Mouse (Mus musculus) liver, embryonic 12.5 days (tissue): Measurements from ENCODE around the gene 0610040J01Rik. TPM values are rescaled to one million over a fixed set of nuclear protein-coding genes. Genes with fewer than 3 reads are reported as not detected.
A peak's percentile ranks its signal among the peaks of the same experiment; 100 is the strongest.

Experiments
- ATAC-seq: fragments of 200-750 bp; cut with Nextera tagmentation; 2 replicates; pipeline ENCODE4 v1.8.0; 2017; ENCODE audit warnings: moderate number of reproducible peaks, mild to moderate bottlenecking, moderate library complexity
- H3K27ac ChIP-seq: fragments of 300-500 bp; sonication (generic); 2 replicates; pipeline ENCODE4 v1.5.1; 2016; ENCODE audit warnings: mild to moderate bottlenecking
- H3K27me3 ChIP-seq: fragments of 300-500 bp; sonication (generic); replicated peaks from 2 replicates; pipeline ENCODE4 v1.6.1; 2016; ENCODE audit warnings: mild to moderate bottlenecking, moderate library complexity
- H3K36me3 ChIP-seq: fragments of 300-500 bp; sonication (generic); 2 replicates; pipeline ENCODE4 v1.6.1; 2016; ENCODE audit warnings: mild to moderate bottlenecking, moderate library complexity
- H3K4me1 ChIP-seq: fragments of 300-500 bp; sonication (generic); 2 replicates; pipeline ENCODE4 v1.6.1; 2016
- H3K4me2 ChIP-seq: fragments of 300-500 bp; sonication (generic); 2 replicates; pipeline ENCODE4 v1.6.1; 2016; ENCODE audit warnings: mild to moderate bottlenecking, moderate library complexity
- H3K4me3 ChIP-seq: fragments of 300-500 bp; sonication (generic); 2 replicates; pipeline ENCODE4 v1.5.1; 2016; ENCODE audit warnings: mild to moderate bottlenecking, moderate library complexity
- H3K9ac ChIP-seq: fragments of 300-500 bp; sonication (generic); 2 replicates; pipeline ENCODE4 v1.6.1; 2016; ENCODE audit warnings: mild to moderate bottlenecking, moderate library complexity
- H3K9me3 ChIP-seq: fragments of 300-500 bp; sonication (generic); replicated peaks from 2 replicates; pipeline ENCODE4 v1.6.1; 2016; ENCODE audit warnings: mild to moderate bottlenecking, moderate library complexity
- WGBS: fragments of 180-500 bp; shearing (Covaris S2); methylation state at CpG from one replicate; pipeline ENCODE4 v1.1.7; 2016; ENCODE audit not compliant: insufficient replicate concordance; 5-methylcytosine and 5-hydroxymethylcytosine counted together
- polyA plus RNA-seq: library from polyadenylated mRNA; unstranded; fragments of >200 nt; fragmentation: Nextera tagmentation; extraction: Ambion mirVana; gene quantifications from 2 replicates; pipeline ENCODE4 v1.2.1, GENCODE M21; 2016

0610040J01Rik gene
- 13.5 and 16.2 TPM in 2 replicates for polyA plus RNA-seq

DNA sequence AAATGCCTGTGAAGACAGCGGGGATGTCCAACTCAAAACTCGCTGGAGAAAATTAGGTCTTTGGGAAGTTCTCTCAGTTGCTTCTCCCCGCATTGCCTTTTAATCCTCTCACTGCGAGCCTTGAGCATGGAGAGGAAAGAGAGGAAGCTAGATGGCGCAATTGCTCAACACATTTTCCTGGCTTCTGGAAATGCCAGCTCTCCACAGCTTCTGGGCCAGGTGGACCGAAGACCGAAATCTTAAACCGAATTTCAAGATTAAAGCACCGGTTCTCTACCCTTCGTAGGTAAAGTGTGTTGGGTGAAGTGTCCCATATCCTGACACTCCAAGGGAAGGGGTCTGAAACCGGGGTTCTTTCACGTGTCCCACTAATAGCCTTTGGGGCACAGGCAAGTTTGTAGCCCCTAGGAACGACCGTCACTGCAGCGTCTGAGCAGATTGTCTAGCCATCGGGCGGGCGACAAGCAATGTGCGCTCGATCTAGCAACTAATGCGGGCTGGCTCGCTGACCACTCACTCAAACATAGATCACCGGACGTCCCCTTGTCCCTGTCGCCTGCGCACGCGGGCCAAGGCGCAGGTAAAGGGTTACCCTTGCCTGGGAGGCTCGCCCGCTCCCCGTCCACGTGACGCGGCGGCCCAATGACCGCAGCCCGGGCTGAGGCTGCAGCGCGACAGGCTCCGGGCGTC is at the start of gene 0610040J01Rik:
Gene 0610040J01Rik, plus strand, starts transcription at position 545 of the 690 bp plus-strand sequence.
- H3K27me3 ChIP-seq: peaks cover 33% of the 10 kb centered on the region
- no peaks in the 10 kb centered on the region for H3K36me3 ChIP-seq
- peak within 1 kb of the TSS; percentile 55 for H3K9ac ChIP-seq
- ATAC-seq: peak; percentile 80
- H3K9me3 ChIP-seq: no peaks in the 10 kb centered on the region
- peak within 1 kb of the TSS; percentile 42; the same call in 1 of the 2 replicates for H3K27ac ChIP-seq
- peak within 1 kb of the TSS; percentile 77 for H3K4me2 ChIP-seq
- 3% methylated on average over 41 of the region's 42 CpGs for WGBS
- peak within 1 kb of the TSS; percentile 57 for H3K4me3 ChIP-seq
- peaks cover 6% of the 10 kb centered on the region; the same call in 1 of the 2 replicates for H3K4me1 ChIP-seq

DNA sequence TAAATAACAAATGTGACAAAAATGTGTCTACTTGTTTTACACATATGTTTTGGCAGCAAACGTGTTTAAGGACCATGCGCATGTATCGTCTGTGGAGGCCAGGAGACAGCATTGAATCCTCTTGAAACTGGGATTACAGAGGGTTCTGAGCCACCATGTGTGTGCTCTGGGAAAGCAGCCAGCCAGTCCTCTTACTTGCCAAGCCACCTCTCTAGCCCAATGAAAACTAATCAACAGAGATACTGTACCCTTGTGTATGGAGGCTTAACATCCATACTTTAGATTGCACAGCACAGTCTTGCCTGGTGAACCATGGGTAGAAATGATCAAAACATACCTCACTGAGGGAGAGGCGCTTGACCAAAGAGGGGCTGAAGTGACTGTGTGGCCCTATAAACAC is 46.3 kb upstream of the 0610040J01Rik start:
- no peaks in the 10 kb centered on the region for H3K9me3 ChIP-seq
- no peak for ATAC-seq
- no peak overlapping the region for H3K9ac ChIP-seq
- H3K4me1 ChIP-seq: no peaks in the 10 kb centered on the region
- WGBS: 80% methylated on average over 4 of the region's 4 CpGs
- H3K27ac ChIP-seq: no peak overlapping the region
- no peak overlapping the region for H3K4me2 ChIP-seq
- no peaks in the 10 kb centered on the region for H3K36me3 ChIP-seq
- H3K27me3 ChIP-seq: no peaks in the 10 kb centered on the region
- no peak overlapping the region for H3K4me3 ChIP-seq

DNA sequence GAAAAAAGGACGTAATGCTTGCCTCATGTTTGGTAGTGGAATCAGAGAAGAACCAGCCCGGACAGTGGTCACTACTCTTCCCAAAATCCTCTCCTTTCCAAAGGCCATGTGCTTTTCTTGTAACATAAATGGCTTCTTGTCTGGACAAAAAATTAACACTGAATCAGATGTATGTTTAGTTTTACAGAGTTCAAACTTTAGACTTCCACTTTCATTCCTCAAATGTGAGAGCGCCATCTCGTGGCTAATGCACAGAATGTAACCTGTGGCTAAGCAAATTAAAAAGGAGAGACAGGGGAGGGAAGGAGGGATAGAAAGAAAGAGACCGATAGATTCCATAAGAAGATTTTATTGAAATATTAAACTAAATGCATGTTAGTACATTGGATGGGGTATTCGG is 45.4 kb upstream of the 0610040J01Rik start:
- Histone ChIP-seq H3K4me2 (no peak overlapping the region), H3K27me3 (no peaks in the 10 kb centered on the region), H3K27ac (no peak overlapping the region), H3K36me3 (no peaks in the 10 kb centered on the region), H3K4me1 (no peaks in the 10 kb centered on the region), H3K9me3 (no peaks in the 10 kb centered on the region), H3K4me3 (no peak overlapping the region), H3K9ac (no peak overlapping the region)
- ATAC-seq: no peak
- 34% methylated on average over 6 of the region's 6 CpGs for WGBS

DNA sequence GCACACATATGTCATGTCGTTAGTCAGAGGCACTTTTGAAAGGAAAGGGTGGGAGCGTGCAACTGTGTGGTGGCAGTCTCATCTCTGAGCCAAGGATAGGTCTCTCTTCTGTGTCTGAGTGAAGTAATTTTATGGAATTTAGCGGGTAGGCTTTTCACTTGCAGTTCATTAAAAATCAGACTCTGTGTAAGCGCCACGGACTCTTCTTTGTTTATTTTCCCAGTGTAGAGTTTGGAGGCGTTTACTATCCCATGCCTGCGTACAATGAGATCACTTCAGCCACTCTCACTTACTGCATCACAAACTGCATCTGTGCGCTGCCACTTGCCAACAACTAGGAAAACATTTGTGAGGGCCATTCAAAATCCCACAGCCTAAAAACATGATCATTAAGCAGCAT is 44.7 kb upstream of the 0610040J01Rik start:
- Histone ChIP-seq H3K9me3 (no peaks in the 10 kb centered on the region), H3K4me1 (no peaks in the 10 kb centered on the region), H3K36me3 (no peaks in the 10 kb centered on the region), H3K9ac (no peak overlapping the region), H3K4me3 (no peak overlapping the region), H3K27ac (no peak overlapping the region), H3K4me2 (no peak overlapping the region), H3K27me3 (no peaks in the 10 kb centered on the region)
- WGBS: 68% methylated on average over 8 of the region's 8 CpGs
- no peak for ATAC-seq

DNA sequence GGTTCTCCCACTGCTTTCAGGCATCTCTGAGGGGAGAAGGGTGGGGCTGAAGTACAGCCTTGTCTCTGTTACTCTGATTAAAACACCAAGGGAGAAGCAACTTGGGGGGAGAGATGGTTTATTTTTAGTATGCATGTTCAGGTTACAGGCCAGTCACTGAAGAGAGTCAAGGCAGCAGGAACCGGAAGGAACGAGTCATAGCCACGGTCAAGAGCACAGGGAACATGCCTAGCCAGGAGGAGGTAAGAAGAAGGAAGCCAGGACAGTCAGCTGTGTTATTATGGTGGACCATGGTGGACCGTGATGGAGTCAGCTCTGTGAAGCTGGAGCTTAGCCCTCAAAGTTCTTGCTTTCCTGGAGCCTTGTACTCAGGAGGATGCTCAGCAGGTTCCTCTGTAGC is 43.9 kb upstream of the 0610040J01Rik start:
- no peak overlapping the region for H3K27ac ChIP-seq
- H3K36me3 ChIP-seq: no peaks in the 10 kb centered on the region
- no peak for ATAC-seq
- no peak overlapping the region for H3K4me2 ChIP-seq
- no peak overlapping the region for H3K9ac ChIP-seq
- no peaks in the 10 kb centered on the region for H3K4me1 ChIP-seq
- WGBS: 52% methylated on average over 4 of the region's 4 CpGs
- no peak overlapping the region for H3K4me3 ChIP-seq
- no peaks in the 10 kb centered on the region for H3K9me3 ChIP-seq
- H3K27me3 ChIP-seq: no peaks in the 10 kb centered on the region

DNA sequence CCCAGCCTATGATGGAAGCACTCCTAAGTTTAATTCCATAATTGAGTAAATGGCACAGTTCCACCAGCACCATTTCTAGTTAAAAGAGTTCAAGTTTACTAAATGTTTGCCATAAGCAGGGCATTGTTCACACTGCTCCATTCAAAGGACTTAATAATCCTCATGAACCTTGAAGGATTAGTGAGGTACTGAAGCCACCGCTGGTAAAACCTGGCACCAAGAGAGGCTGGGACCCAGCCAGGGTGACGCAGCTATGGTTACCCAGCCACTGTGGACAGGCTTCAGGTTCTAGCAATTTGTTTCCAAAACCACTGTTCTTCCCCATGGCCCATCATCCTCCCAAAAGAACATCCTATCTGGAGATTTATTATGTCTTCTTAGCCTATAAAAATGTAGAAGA is 39.2 kb upstream of the 0610040J01Rik start:
- Histone ChIP-seq H3K4me3 (no peak overlapping the region), H3K4me1 (no peaks in the 10 kb centered on the region), H3K27me3 (no peaks in the 10 kb centered on the region), H3K9ac (no peak overlapping the region), H3K9me3 (no peaks in the 10 kb centered on the region), H3K36me3 (no peaks in the 10 kb centered on the region), H3K4me2 (no peak overlapping the region), H3K27ac (no peak overlapping the region)
- 57% methylated on average over 2 of the region's 2 CpGs for WGBS
- ATAC-seq: no peak

DNA sequence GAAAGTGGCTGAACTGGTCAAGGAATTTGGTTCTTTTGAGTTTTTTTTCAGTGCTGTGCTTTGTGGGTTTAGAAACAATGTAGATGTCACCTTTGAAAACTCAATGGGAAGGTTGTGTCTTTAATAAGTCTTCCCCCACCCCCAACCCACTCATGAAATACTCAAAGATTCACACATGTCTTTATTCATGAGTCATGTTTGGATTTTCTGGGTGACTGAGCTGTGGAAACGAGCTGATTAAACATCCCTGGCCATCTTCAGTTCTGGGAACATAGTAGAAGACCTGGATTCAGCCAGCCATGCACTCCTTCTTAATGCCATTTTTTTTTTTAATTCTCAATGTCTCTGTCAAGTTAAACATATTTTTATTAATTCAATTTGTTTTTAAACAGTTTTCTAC is 38.6 kb upstream of the 0610040J01Rik start:
- Histone ChIP-seq H3K4me3 (no peak overlapping the region), H3K9ac (no peak overlapping the region), H3K9me3 (no peaks in the 10 kb centered on the region), H3K4me2 (no peak overlapping the region), H3K36me3 (no peaks in the 10 kb centered on the region), H3K4me1 (no peaks in the 10 kb centered on the region), H3K27ac (no peak overlapping the region), H3K27me3 (no peaks in the 10 kb centered on the region)
- no peak for ATAC-seq
- 37% methylated on average over 1 of the region's 1 CpGs for WGBS

DNA sequence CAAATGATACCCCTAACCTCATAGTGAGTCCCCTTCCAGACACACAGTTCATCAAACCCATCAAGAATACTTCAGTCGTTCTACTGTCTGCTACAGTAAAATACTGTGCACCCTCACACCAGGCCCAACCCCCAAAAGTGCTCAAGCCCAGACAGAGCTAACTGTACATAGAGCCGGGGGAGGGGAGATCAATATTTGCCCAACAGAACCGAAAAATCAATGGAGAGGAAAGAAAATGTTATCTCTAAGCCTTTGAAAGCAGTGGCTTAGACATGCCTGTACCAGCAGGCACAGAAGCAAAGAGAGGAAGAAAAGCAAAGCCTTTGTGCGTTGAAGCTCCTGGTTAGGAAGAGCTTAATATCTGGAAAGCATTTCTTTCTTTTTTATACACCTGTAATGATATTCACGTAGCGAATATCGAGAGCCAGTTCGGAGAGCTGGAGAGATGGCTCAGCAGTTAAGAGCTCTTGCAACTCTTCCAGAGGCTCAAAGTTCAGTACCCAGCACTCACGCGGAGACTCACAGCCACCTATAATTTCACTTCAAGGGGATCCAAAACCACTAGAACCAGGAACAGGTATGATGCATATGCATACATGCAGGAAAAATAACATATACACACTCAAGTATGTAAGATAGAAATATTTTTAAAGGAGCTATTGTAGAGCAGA is 23.9 kb upstream of the 0610040J01Rik start:
- ATAC-seq: peak; percentile 82
- WGBS: 69% methylated on average over 10 of the region's 10 CpGs
- no peak overlapping the region for H3K4me2 ChIP-seq
- no peaks in the 10 kb centered on the region for H3K27me3 ChIP-seq
- H3K36me3 ChIP-seq: no peaks in the 10 kb centered on the region
- no peak overlapping the region for H3K4me3 ChIP-seq
- no peak overlapping the region for H3K27ac ChIP-seq
- H3K4me1 ChIP-seq: no peaks in the 10 kb centered on the region
- no peaks in the 10 kb centered on the region for H3K9me3 ChIP-seq
- no peak overlapping the region for H3K9ac ChIP-seq

DNA sequence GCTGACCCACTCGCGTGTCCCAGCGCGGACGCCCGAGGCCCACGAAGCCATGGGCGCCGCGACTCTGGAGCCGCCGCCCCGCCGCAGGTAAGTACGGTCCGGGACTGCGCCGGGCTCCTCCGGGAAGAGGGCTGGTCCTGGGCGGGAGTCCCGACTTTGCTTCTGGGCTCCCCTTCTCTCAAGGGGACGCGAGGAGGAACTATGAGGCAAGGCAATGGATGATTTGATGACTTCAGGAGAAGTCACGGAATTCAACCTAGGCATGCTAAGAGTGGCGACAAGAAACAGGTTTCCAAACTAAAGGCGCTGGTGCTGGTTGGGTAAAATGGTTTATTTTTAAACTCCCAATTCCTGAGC is 324 bp downstream of the 0610040J01Rik start:
- H3K27ac ChIP-seq: peak overlapping the region; percentile 42; the same call in 1 of the 2 replicates
- ATAC-seq: no peak
- peak overlapping the region; percentile 55 for H3K9ac ChIP-seq
- peak overlapping the region; percentile 77 for H3K4me2 ChIP-seq
- peaks cover 33% of the 10 kb centered on the region for H3K27me3 ChIP-seq
- no peaks in the 10 kb centered on the region for H3K9me3 ChIP-seq
- H3K4me1 ChIP-seq: peaks cover 6% of the 10 kb centered on the region; the same call in 1 of the 2 replicates
- H3K36me3 ChIP-seq: no peaks in the 10 kb centered on the region
- 3% methylated on average over 26 of the region's 26 CpGs for WGBS
- peak overlapping the region; percentile 57 for H3K4me3 ChIP-seq

DNA sequence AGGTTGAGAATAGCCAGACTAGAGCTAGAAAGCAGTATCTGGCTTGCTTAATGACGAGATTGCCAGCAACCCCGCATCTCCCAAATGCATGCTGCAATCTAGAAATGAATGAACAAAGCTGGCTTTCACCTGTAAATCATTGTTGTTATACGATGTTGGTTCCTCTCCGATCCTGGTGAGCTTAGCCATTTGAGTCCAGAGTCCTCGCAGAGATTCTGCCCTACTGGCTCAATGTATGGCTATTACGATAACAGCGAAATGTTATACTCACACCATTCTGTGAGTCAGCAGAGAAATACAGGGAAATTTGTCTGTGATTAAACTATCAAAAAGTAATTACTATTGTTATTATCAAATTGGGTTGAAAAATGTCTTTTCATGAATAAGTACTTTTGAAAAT is 4.5 kb downstream of the 0610040J01Rik start:
- H3K4me2 ChIP-seq: no peak overlapping the region
- peaks cover 25% of the 10 kb centered on the region for H3K4me1 ChIP-seq
- H3K27me3 ChIP-seq: peaks cover 25% of the 10 kb centered on the region
- no peak overlapping the region for H3K27ac ChIP-seq
- no peak overlapping the region for H3K9ac ChIP-seq
- H3K36me3 ChIP-seq: no peaks in the 10 kb centered on the region
- ATAC-seq: no peak
- H3K4me3 ChIP-seq: no peak overlapping the region
- H3K9me3 ChIP-seq: no peaks in the 10 kb centered on the region
- 80% methylated on average over 7 of the region's 7 CpGs for WGBS

DNA sequence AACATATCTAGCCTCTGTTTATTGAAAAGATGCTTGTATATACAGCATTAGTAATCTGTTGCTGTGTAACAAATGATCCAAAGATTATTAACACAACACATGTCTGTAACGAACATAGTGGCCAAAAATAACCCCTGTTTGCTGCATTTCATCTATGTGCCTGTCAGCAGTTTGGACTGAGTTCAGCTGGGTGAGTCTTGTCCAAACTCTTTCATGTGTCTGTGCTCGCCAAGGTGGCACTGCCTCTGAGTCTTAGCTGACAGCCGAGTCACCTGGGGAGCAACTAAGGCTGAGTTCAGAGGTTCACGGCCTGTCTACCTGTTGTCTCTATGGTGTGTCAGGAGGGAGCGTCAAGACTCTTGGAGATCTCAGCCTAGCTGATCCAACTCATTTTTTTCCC is 5.1 kb downstream of the 0610040J01Rik start:
- Histone ChIP-seq H3K27ac (no peak overlapping the region), H3K4me1 (peaks cover 24% of the 10 kb centered on the region), H3K4me3 (no peak overlapping the region), H3K4me2 (no peak overlapping the region), H3K27me3 (peaks cover 19% of the 10 kb centered on the region), H3K9ac (no peak overlapping the region), H3K9me3 (no peaks in the 10 kb centered on the region), H3K36me3 (no peaks in the 10 kb centered on the region)
- 69% methylated on average over 5 of the region's 5 CpGs for WGBS
- ATAC-seq: no peak

DNA sequence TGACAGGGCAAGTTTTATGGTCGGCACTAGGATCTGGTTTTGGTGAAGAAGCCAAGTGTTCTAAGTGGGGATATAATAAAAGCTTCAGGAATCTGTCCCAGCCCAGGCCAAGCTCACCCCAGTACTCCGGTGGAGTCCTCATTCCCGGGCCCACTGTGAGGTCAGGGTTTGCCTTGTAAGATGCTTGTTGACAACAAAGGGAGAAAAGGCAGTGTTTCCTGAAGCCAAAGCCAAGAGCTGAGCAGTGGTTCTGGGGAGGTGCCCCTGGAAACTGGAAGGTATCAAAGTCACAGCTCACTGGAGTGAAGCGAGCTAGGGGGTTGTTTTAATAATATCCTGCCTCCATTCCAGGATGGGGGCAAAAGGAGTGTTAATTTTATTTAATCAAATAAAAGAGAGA is 6.8 kb downstream of the 0610040J01Rik start:
- Histone ChIP-seq H3K4me2 (no peak overlapping the region), H3K4me3 (no peak overlapping the region), H3K27me3 (peaks cover 4% of the 10 kb centered on the region), H3K27ac (no peak overlapping the region), H3K9ac (no peak overlapping the region), H3K9me3 (no peaks in the 10 kb centered on the region), H3K4me1 (peaks cover 38% of the 10 kb centered on the region), H3K36me3 (no peaks in the 10 kb centered on the region)
- ATAC-seq: no peak
- 66% methylated on average over 4 of the region's 4 CpGs for WGBS
